Mouse (Mus musculus): ENCODE data around the gene Txlng. TPM values are rescaled to one million over a fixed set of nuclear protein-coding genes. Genes with fewer than 3 reads are reported as not detected.

Gene Txlng
- total and polyA plus RNA-seq, 3 experiments, result 24.3 to 115 (median 28.8) TPM

DNA sequence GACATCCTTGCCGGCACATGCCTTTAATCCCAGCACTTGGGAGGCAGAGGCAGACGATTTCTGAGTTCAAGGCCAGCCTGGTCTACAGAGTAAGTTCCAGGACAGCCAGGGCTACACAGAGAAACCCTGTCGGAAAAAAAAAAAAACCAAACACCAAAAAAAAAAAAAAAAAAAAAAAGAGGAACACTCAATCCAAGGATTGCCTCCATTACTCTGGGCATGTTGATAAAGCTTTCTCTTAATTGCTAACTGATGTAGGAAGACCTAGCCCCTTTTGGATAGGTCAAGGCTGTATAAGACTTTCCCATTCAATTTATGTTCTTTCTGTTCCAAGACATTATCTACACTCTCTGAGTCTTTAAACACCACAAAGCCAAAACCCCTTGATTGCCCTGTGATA lies 16.3 kb upstream of the Txlng start:
- TF ChIP-seq ZNF384 (IDR thresholded peaks at IDR 0.05; ENCODE audit: low read depth, low read length) (peak; percentile 94), BHLHE40 (IDR thresholded peaks at IDR 0.05; ENCODE audit: borderline replicate concordance, low read depth, low read length) (no peak), MAX (IDR thresholded peaks at IDR 0.05; ENCODE audit: low read length) (no peak), MXI1 (IDR thresholded peaks at IDR 0.05; ENCODE audit: low read depth, low read length) (no peak), MAZ (IDR thresholded peaks at IDR 0.05; ENCODE audit: low read depth, low read length) (no peak), ELF1 (IDR thresholded peaks at IDR 0.05; ENCODE audit: low read depth, low read length) (no peak), UBTF (IDR thresholded peaks at IDR 0.05; ENCODE audit: borderline replicate concordance, insufficient read depth, low read depth, low read length) (no peak), RAD21 (IDR thresholded peaks at IDR 0.05; ENCODE audit: low read depth, low read length) (no peak), MYC (IDR thresholded peaks at IDR 0.05; ENCODE audit: low read depth, low read length) (no peak), ZMIZ1 (IDR thresholded peaks at IDR 0.05; ENCODE audit: low read depth, low read length) (no peak), CHD1 (IDR thresholded peaks at IDR 0.05; ENCODE audit: low read depth, low read length) (no peak), POLR2AphosphoS5 (IDR thresholded peaks at IDR 0.05; ENCODE audit: borderline replicate concordance, low read depth, low read length) (no peak), GATA1 (IDR thresholded peaks at IDR 0.05; ENCODE audit: low read depth, low read length) (0 out of 2 replicates have a peak, but pooled peaks have one; percentile 19), EP300 (IDR thresholded peaks at IDR 0.05; ENCODE audit: low read depth in 1 of 2, low read length in 2 of 2) (0 out of 4 replicates have a peak, but pooled peaks of 1 of the 2 experiments have one; percentile 9), NRF1 (IDR thresholded peaks at IDR 0.05; ENCODE audit: insufficient read depth, low read depth, low read length, poor library complexity, severe bottlenecking) (no peak), TBP (IDR thresholded peaks at IDR 0.05; ENCODE audit: low read depth, low read length) (no peak)
- H3K79me2 ChIP-seq (ENCODE audit: control insufficient read depth, insufficient read depth, low read length, poor library complexity), result no peaks in the 10 kb centered on the region
- H3K27ac ChIP-seq (ENCODE audit: control insufficient read depth, low read depth, low read length), result no peak overlapping the region
- no peak for DNase-seq (ENCODE audit: low read depth, low spot score)
- H3K9me3 ChIP-seq (replicated peaks; ENCODE audit: insufficient read depth, low read length), result no peaks in the 10 kb centered on the region
- H3K27me3 ChIP-seq (ENCODE audit: control insufficient read depth in 1 of 2, insufficient read depth in 2 of 2, low read length in 2 of 2), result no peaks in the 10 kb centered on the region
- H3K9ac ChIP-seq (ENCODE audit: control insufficient read depth, low read depth, low read length, poor library complexity, severe bottlenecking), result no peak overlapping the region
- no peaks in the 10 kb centered on the region; a peak in 1 of 4 replicates for H3K4me1 ChIP-seq (ENCODE audit: control insufficient read depth in 1 of 2, insufficient read depth in 2 of 2, low read length in 2 of 2)
- H3K4me3 ChIP-seq (ENCODE audit: control insufficient read depth in 1 of 2, insufficient read depth in 1 of 2, low read depth in 2 of 2, low read length in 2 of 2), result no peak overlapping the region
- H3K36me3 ChIP-seq (ENCODE audit: control insufficient read depth in 1 of 2, insufficient read depth in 2 of 2, low read length in 2 of 2), result no peaks in the 10 kb centered on the region; a peak in 1 of 4 replicates

DNA sequence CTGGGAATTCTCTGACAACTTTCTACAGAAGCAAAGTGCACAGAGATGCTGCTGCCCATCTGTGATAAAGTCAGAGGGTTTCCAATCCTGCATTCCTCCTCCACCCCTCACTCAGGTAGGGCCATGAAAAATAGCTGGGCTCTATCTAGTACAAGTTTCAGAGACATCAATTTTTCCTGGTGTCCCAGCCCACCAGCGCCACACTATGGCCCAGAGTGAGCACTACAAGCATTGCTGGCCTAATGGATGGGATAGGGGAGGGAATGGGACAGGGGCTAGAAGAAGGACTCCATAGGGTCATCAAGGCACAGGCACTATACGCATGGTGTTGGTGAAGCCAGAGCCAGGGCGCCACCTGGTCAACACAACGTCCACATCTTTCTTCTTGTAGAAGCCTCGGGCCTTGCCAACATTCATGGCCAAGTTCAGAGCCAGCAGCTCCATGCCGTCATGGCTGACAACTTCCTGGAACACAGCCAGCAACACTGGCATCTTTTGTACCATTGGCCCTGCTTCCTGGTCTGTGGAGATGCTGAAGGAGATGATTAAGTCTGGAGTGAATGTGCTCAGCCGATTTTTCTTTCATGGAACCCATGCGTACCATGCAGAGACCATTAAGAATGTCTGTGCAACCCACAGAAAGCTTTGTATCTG lies 15.3 kb upstream of the Txlng start:
- Histone ChIP-seq H3K9me3 (replicated peaks; ENCODE audit: insufficient read depth, low read length) (no peaks in the 10 kb centered on the region), H3K36me3 (ENCODE audit: control insufficient read depth in 1 of 2, insufficient read depth in 2 of 2, low read length in 2 of 2) (no peaks in the 10 kb centered on the region; a peak in 1 of 4 replicates), H3K4me1 (ENCODE audit: control insufficient read depth in 1 of 2, insufficient read depth in 2 of 2, low read length in 2 of 2) (no peaks in the 10 kb centered on the region; a peak in 1 of 4 replicates), H3K27ac (ENCODE audit: control insufficient read depth, low read depth, low read length) (no peak overlapping the region), H3K27me3 (ENCODE audit: control insufficient read depth in 1 of 2, insufficient read depth in 2 of 2, low read length in 2 of 2) (no peaks in the 10 kb centered on the region), H3K4me3 (ENCODE audit: control insufficient read depth in 1 of 2, insufficient read depth in 1 of 2, low read depth in 2 of 2, low read length in 2 of 2) (no peak overlapping the region), H3K9ac (ENCODE audit: control insufficient read depth, low read depth, low read length, poor library complexity, severe bottlenecking) (no peak overlapping the region), H3K79me2 (ENCODE audit: control insufficient read depth, insufficient read depth, low read length, poor library complexity) (no peaks in the 10 kb centered on the region)
- peak; percentile 19 for DNase-seq (ENCODE audit: low read depth, low spot score)
- peak; percentile 35; the same call in 1 of the 2 replicates for TF ChIP-seq ZC3H11A (IDR thresholded peaks at IDR 0.05; ENCODE audit: low read depth, low read length)
- no peak for TF ChIP-seq NELFE (IDR thresholded peaks at IDR 0.05; ENCODE audit: low read depth, low read length)
- TF ChIP-seq CHD1 (IDR thresholded peaks at IDR 0.05; ENCODE audit: low read depth, low read length), result no peak
- no peak for TF ChIP-seq ELF1 (IDR thresholded peaks at IDR 0.05; ENCODE audit: low read depth, low read length)
- TF ChIP-seq NRF1 (IDR thresholded peaks at IDR 0.05; ENCODE audit: insufficient read depth, low read depth, low read length, poor library complexity, severe bottlenecking), result no peak
- no peak for TF ChIP-seq UBTF (IDR thresholded peaks at IDR 0.05; ENCODE audit: borderline replicate concordance, insufficient read depth, low read depth, low read length)
- no peak for TF ChIP-seq MEF2A (IDR thresholded peaks at IDR 0.05; ENCODE audit: extremely low read depth, insufficient replicate concordance, low read depth, low read length, poor library complexity, severe bottlenecking)
- no peak for TF ChIP-seq HCFC1 (IDR thresholded peaks at IDR 0.05; ENCODE audit: low read depth, low read length)
- TF ChIP-seq GATA1 (IDR thresholded peaks at IDR 0.05; ENCODE audit: low read depth, low read length), result no peak
- peak; percentile 51 to 58 (median 57) for TF ChIP-seq CTCF (IDR thresholded peaks at IDR 0.05 in 2 of 3, conservative IDR thresholded peaks at IDR 0.05 in 1 of 3; ENCODE audit: control insufficient read depth in 1 of 3, insufficient read depth in 1 of 3, low read depth in 2 of 3, low read length in 3 of 3, poor library complexity in 1 of 3, severe bottlenecking in 1 of 3)
- peak; percentile 51 for TF ChIP-seq SMC3 (IDR thresholded peaks at IDR 0.05; ENCODE audit: low read depth, low read length)
- no peak for TF ChIP-seq POLR2A (IDR thresholded peaks at IDR 0.05; ENCODE audit: control insufficient read depth in 1 of 2, insufficient read depth in 1 of 2, low read depth in 1 of 2, low read length in 2 of 2, poor library complexity in 1 of 2)
- peak; percentile 58 for TF ChIP-seq RAD21 (IDR thresholded peaks at IDR 0.05; ENCODE audit: low read depth, low read length)
